ENCODE assay signal across 8 mouse cellular contexts in the genomic region with DNA sequence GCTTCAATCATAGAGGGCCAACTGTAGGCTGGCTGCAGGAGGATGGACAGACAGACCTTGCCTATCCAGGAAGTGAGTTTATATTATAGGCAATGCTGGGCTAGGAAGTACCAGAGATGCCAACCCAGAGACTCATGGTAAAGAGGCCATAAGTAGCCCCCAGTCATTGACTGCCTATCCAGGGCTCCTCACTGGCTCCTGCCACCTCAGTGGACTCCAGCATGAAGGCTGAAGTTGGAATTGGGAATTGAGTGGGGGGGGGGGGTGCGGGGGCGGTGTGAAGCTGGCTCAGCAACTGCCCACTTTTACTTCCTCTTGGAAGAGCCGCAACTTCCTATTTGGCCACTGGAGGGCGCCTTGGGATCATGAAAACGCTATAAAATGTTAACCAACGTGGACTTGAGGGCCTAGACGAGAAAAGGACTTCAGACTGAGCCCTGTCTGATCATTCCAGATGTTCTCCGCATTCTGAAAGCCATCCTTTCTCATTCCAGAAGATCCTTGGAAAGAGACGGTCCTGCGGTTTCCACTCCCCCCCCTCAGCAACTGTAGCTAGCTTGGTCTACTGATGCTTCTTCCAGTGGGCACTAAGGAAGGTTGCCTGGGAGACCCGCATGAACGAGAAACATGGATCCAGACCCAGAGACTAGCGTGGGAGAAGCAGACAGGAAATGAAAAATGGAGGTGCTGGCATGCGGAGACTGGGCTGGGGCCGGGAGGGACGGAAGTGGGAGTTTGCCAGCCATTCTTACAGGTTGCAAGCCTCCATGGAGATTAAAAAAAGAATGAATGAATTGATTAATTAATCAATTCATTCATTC.
A peak's percentile ranks its signal among the peaks of the same experiment; 100 is the strongest.
DNase-seq lines count a peak whose midpoint lies in the region; ATAC-seq and TF ChIP-seq lines count a peak whose summit lies in the region.

No protein-coding gene starts in this region.

- peak; percentile 75 to 78 for DNase-seq in adrenal gland, postnatal 36 days
- DNase-seq in embryonic facial prominence, embryonic 11.5 days (ENCODE audit: low spot score) = peak; percentile 87
- peak; percentile 72 to 83 for DNase-seq in kidney, postnatal 36 days
- DNase-seq in liver, postnatal 0 days = peak; percentile 80
- peak; percentile 74 for DNase-seq in thymus, postnatal 0 days (ENCODE audit: low spot score)

- no peak overlapping the region for H3K27ac ChIP-seq in embryonic facial prominence, embryonic 11.5 days (replicated peaks; ENCODE audit: low read depth, low read length)
- peak overlapping the region; percentile 42 to 53; a peak in 3 of 4 replicates for H3K27ac ChIP-seq in heart, embryonic 14.5 days (replicated peaks in 1 of 2; ENCODE audit: control insufficient read depth in 1 of 2, insufficient read depth in 1 of 2, low read depth in 2 of 2, low read length in 2 of 2)
- H3K27ac ChIP-seq in liver, postnatal 0 days (ENCODE audit: low read depth) = no peak overlapping the region
- H3K27ac ChIP-seq in neural tube, embryonic 15.5 days (replicated peaks) = peak overlapping the region; percentile 6; the same call in 1 of the 2 replicates

- H3K4me2 ChIP-seq in embryonic facial prominence, embryonic 11.5 days (ENCODE audit: low read depth, low read length) = no peak overlapping the region
- H3K4me2 ChIP-seq in heart, embryonic 14.5 days (ENCODE audit: low read length) = no peak overlapping the region; the same call in 1 of the 2 replicates
- H3K4me2 ChIP-seq in liver, postnatal 0 days (ENCODE audit: low read depth, low read length) = no peak overlapping the region
- H3K4me2 ChIP-seq in neural tube, embryonic 15.5 days = peak overlapping the region; percentile 1; the same call in 1 of the 2 replicates

- TF ChIP-seq EP300 in liver, postnatal 0 days (IDR thresholded peaks at IDR 0.05; ENCODE audit: low read depth) = no peak

- ATAC-seq in embryonic facial prominence, embryonic 11.5 days (replicated peaks; ENCODE audit: insufficient number of reproducible peaks, low FRiP score, low TSS enrichment, low read depth) = 0 out of 2 replicates have a peak, but pooled peaks have one; percentile 37
- no peak for ATAC-seq in heart, embryonic 14.5 days (ENCODE audit: insufficient number of reproducible peaks, insufficient read depth, low FRiP score, low read depth)
- ATAC-seq in liver, postnatal 0 days = peak; percentile 62
- ATAC-seq in neural tube, embryonic 15.5 days (ENCODE audit: low FRiP score) = peak; percentile 64

- H3K4me3 ChIP-seq in E14TG2a.4 (replicated peaks; ENCODE audit: low read length) = no peak overlapping the region
- H3K4me3 ChIP-seq in embryonic facial prominence, embryonic 11.5 days (ENCODE audit: low read depth, low read length) = no peak overlapping the region
- H3K4me3 ChIP-seq in heart, embryonic 14.5 days (ENCODE audit: control insufficient read depth in 1 of 2, insufficient read depth in 1 of 2, low read depth in 1 of 2, low read length in 2 of 2) = no peak overlapping the region
- no peak overlapping the region for H3K4me3 ChIP-seq in liver, postnatal 0 days (ENCODE audit: low read depth, low read length)
- H3K4me3 ChIP-seq in neural tube, embryonic 15.5 days (replicated peaks) = no peak overlapping the region

- no peak overlapping the region for H3K9ac ChIP-seq in embryonic facial prominence, embryonic 11.5 days (replicated peaks; ENCODE audit: low read length)
- H3K9ac ChIP-seq in heart, embryonic 14.5 days (ENCODE audit: low read length) = no peak overlapping the region
- no peak overlapping the region for H3K9ac ChIP-seq in liver, postnatal 0 days (replicated peaks)
- no peak overlapping the region for H3K9ac ChIP-seq in neural tube, embryonic 15.5 days (replicated peaks)

- peaks cover 20% of the 10 kb centered on the region for H3K4me1 ChIP-seq in E14TG2a.4 (replicated peaks; ENCODE audit: low read depth, low read length)
- H3K4me1 ChIP-seq in embryonic facial prominence, embryonic 11.5 days (ENCODE audit: control insufficient read depth, insufficient read depth, low read length) = no peaks in the 10 kb centered on the region
- peaks cover 20 to 35% of the 10 kb centered on the region in 2 experiments for H3K4me1 ChIP-seq in heart, embryonic 14.5 days (ENCODE audit: control insufficient read depth in 2 of 2, insufficient read depth in 2 of 2, low read length in 2 of 2)
- no peaks in the 10 kb centered on the region for H3K4me1 ChIP-seq in liver, postnatal 0 days (ENCODE audit: insufficient read depth)
- H3K4me1 ChIP-seq in neural tube, embryonic 15.5 days = peaks cover 21% of the 10 kb centered on the region

- no peaks in the 10 kb centered on the region for H3K27me3 ChIP-seq in E14TG2a.4 (ENCODE audit: insufficient read depth, low read length)
- H3K27me3 ChIP-seq in embryonic facial prominence, embryonic 11.5 days (ENCODE audit: control insufficient read depth, insufficient read depth, low read length) = no peaks in the 10 kb centered on the region
- H3K27me3 ChIP-seq in heart, embryonic 14.5 days (ENCODE audit: control insufficient read depth, insufficient read depth, low read length) = no peaks in the 10 kb centered on the region
- H3K27me3 ChIP-seq in liver, postnatal 0 days (ENCODE audit: insufficient read depth, low read length) = no peaks in the 10 kb centered on the region
- no peaks in the 10 kb centered on the region for H3K27me3 ChIP-seq in neural tube, embryonic 15.5 days (replicated peaks)

- no peaks in the 10 kb centered on the region for H3K9me3 ChIP-seq in E14TG2a.4 (ENCODE audit: low read length)
- H3K9me3 ChIP-seq in embryonic facial prominence, embryonic 11.5 days (replicated peaks; ENCODE audit: control insufficient read depth, low read length) = no peaks in the 10 kb centered on the region
- H3K9me3 ChIP-seq in heart, embryonic 14.5 days (ENCODE audit: control insufficient read depth, low read length) = no peaks in the 10 kb centered on the region
- H3K9me3 ChIP-seq in liver, postnatal 0 days (ENCODE audit: low read length) = no peaks in the 10 kb centered on the region
- 0 out of 2 replicates have a peak, but pooled peaks cover 3% of the 10 kb centered on the region for H3K9me3 ChIP-seq in neural tube, embryonic 15.5 days (replicated peaks)

- WGBS in embryonic facial prominence, embryonic 11.5 days = 15% methylated on average over 16 of the region's 16 CpGs
- 21% methylated on average over 14 of the region's 16 CpGs for WGBS in heart, embryonic 14.5 days
- WGBS in liver, postnatal 0 days (ENCODE audit: insufficient replicate concordance) = 20% methylated on average over 16 of the region's 16 CpGs
- WGBS in neural tube, embryonic 15.5 days = 9% methylated on average over 16 of the region's 16 CpGs

- H3K36me3 ChIP-seq in E14TG2a.4 (ENCODE audit: insufficient read depth, low read length) = no peaks in the 10 kb centered on the region
- no peaks in the 10 kb centered on the region for H3K36me3 ChIP-seq in embryonic facial prominence, embryonic 11.5 days (replicated peaks; ENCODE audit: control insufficient read depth, insufficient read depth, low read depth, low read length)
- no peaks in the 10 kb centered on the region for H3K36me3 ChIP-seq in heart, embryonic 14.5 days (ENCODE audit: control insufficient read depth, insufficient read depth, low read length)
- H3K36me3 ChIP-seq in liver, postnatal 0 days (replicated peaks; ENCODE audit: insufficient read depth, low read length) = no peaks in the 10 kb centered on the region
- no peaks in the 10 kb centered on the region for H3K36me3 ChIP-seq in neural tube, embryonic 15.5 days

- peak; percentile 49 for TF ChIP-seq CTCF in E14TG2a.4 (conservative IDR thresholded peaks at IDR 0.05; ENCODE audit: low read length)
- peak; percentile 79 for TF ChIP-seq CTCF in liver, postnatal 0 days (IDR thresholded peaks at IDR 0.05; ENCODE audit: low read depth)

Comparison
In these comparisons a context has a peak if more than half of its experiments do, and no peak if none do; other contexts are left out.
1. H3K27ac ChIP-seq: peak in heart, embryonic 14.5 days (2 of 2) and neural tube, embryonic 15.5 days (single experiment); none in embryonic facial prominence, embryonic 11.5 days (single experiment) and liver, postnatal 0 days (single experiment).
2. Peak in every context shown above with its lines, with median percentiles within 50 percentile points of each other: DNase-seq.